Comparison of ENCODE assay signal across 8 mouse cellular contexts in genomic region chr4:128688976-128689375, GRCm38 (mm10). TPM values are rescaled to one million over a fixed set of nuclear protein-coding genes. Genes with fewer than 3 reads are reported as not detected.
DNase-seq lines count a peak whose midpoint lies in the region; ATAC-seq and TF ChIP-seq lines count a peak whose summit lies in the region.

No protein-coding gene starts in this region.

- H3K27me3 ChIP-seq in forebrain, embryonic 15.5 days = no peaks in the 10 kb centered on the region

- peak; percentile 65 for ATAC-seq in forebrain, embryonic 15.5 days (replicated peaks)

- peak overlapping the region; percentile 37 for H3K9ac ChIP-seq in forebrain, embryonic 15.5 days (replicated peaks)

- no peak for TF ChIP-seq POLR2A in olfactory bulb, adult 2 months (IDR thresholded peaks at IDR 0.05; ENCODE audit: insufficient read depth, low read depth, low read length)

- WGBS in forebrain, embryonic 15.5 days = 59% methylated on average over 9 of the region's 9 CpGs
- WGBS in olfactory bulb, adult 2 months = 28% methylated on average over 9 of the region's 9 CpGs

- H3K4me3 ChIP-seq in forebrain, embryonic 15.5 days = peak overlapping the region; percentile 32
- H3K4me3 ChIP-seq in olfactory bulb, adult 2 months (ENCODE audit: insufficient read depth, low read depth, low read length) = peak overlapping the region; percentile 10; the same call in 1 of the 2 replicates

- TF ChIP-seq CTCF in olfactory bulb, adult 2 months (IDR thresholded peaks at IDR 0.05; ENCODE audit: insufficient read depth, low read depth, low read length) = no peak

- H3K27ac ChIP-seq in forebrain, embryonic 15.5 days (replicated peaks) = peak overlapping the region; percentile 83
- peak overlapping the region; percentile 17; the same call in 1 of the 2 replicates for H3K27ac ChIP-seq in olfactory bulb, adult 2 months (ENCODE audit: insufficient read depth, low read depth, low read length)

- H3K36me3 ChIP-seq in forebrain, embryonic 15.5 days = no peaks in the 10 kb centered on the region

- H3K9me3 ChIP-seq in forebrain, embryonic 15.5 days = no peaks in the 10 kb centered on the region

- peaks cover 61% of the 10 kb centered on the region for H3K4me1 ChIP-seq in forebrain, embryonic 15.5 days
- peaks cover 53% of the 10 kb centered on the region for H3K4me1 ChIP-seq in olfactory bulb, adult 2 months (ENCODE audit: control insufficient read depth, insufficient read depth, low read length)

- peak overlapping the region; percentile 50 for H3K4me2 ChIP-seq in forebrain, embryonic 15.5 days (replicated peaks)

- peak; percentile 49 to 54 for DNase-seq in cerebellum, postnatal 10 days
- DNase-seq in cerebellum, adult 8-10 months = no peak
- peak; percentile 34 to 75 for DNase-seq in left cerebral cortex, adult 18-20 months (ENCODE audit: low spot score in 2 of 2)
- DNase-seq in B cell, adult 2 months = no peak
- DNase-seq in embryo, embryonic 10.5 days (ENCODE audit: low spot score) = no peak
- no peak for DNase-seq in urinary bladder, adult 2 months (ENCODE audit: low spot score)

RNA-seq across cellular contexts. Expression of gene Phc2, which starts 34.5 kb away (rescaled TPM):
- 88.3 and 102 TPM in 2 replicates for polyA plus RNA-seq in forebrain, embryonic 15.5 days (2015; fragmentation: Nextera tagmentation; extraction: Ambion mirVana)
- total RNA-seq in left cerebral cortex, adult 18-20 months (2021) = 10 to 100 TPM; 89.1 to 89.2 TPM
- not detected in 2 replicates for polyA plus RNA-seq in olfactory bulb, adult 2 months (2012; ENCODE audit: insufficient read depth, insufficient read length, low replicate concordance, missing spikeins)
- polyA plus RNA-seq in urinary bladder, adult 2 months (2012; rRNA removed) = 68.5 and 77.5 TPM in 2 replicates

Comparison
In these comparisons a context has a peak if more than half of its experiments do, and no peak if none do; other contexts are left out.
1. DNase-seq: peak in cerebellum, postnatal 10 days (2 of 2) and left cerebral cortex, adult 18-20 months (2 of 2); none in cerebellum, adult 8-10 months (single experiment), B cell, adult 2 months (0 of 2), embryo, embryonic 10.5 days (single experiment) and urinary bladder, adult 2 months (single experiment).
2. RNA of gene Phc2, which starts 34.5 kb away (polyA plus RNA-seq): 88.3 to 102 TPM in forebrain, embryonic 15.5 days and 68.5 to 77.5 TPM in urinary bladder, adult 2 months; not detected in olfactory bulb, adult 2 months; every median in the first group is over 10 times any median in the second.